Mouse (Mus musculus): ENCODE measurements at regions not wholly inside any gene's neighbourhood (a gene's known extent, or its start where the extent isn't known, plus 50 kb on each side); places are given as distances from the start of the nearest gene placed in this dataset.

- WGBS, result 8% methylated on average over 8 of the region's 8 CpGs
- H3K27me3 ChIP-seq (ENCODE audit: low read depth, poor library complexity, severe bottlenecking), result peaks cover 56% of the 10 kb centered on the region
- peaks cover 46% of the 10 kb centered on the region for H3K4me1 ChIP-seq
- 0 out of 2 replicates have a peak overlapping the region, but pooled peaks have one; percentile 46 for H3K27ac ChIP-seq
- no peaks in the 10 kb centered on the region for H3K36me3 ChIP-seq
- peak; percentile 74 for DNase-seq (ENCODE audit: low spot score)
- H3K4me3 ChIP-seq, result no peak overlapping the region
- H3K9me3 ChIP-seq (replicated peaks), result no peaks in the 10 kb centered on the region
These were observed 174.1 kb downstream of the Tbx18 start for GRCm38 (mm10) chr9:87556953-87557394.

DNA sequence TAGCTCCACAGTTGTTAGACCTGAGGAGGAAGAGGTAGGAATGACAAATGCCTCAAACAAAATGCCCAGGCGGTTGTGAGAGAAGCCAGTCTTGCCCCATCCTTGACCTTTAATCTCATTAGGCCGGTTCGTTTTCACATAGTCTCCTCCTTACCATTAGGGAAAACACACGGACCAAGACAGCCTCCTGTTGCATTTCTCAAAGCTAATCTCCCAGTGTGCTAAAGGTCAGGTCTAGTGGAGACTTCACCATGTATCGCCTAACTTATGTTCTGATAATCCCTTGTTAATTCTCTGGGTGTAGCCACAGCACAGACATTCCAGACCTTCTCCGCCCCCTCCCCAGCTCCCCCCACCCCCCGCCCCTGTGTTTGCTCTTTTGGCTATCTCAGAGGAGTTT, 174.5 kb downstream of the Tbx18 start:
- Histone ChIP-seq H3K4me3 (no peak overlapping the region), H3K27ac (0 out of 2 replicates have a peak overlapping the region, but pooled peaks have one; percentile 46), H3K9me3 (replicated peaks) (no peaks in the 10 kb centered on the region), H3K4me1 (peaks cover 42% of the 10 kb centered on the region), H3K27me3 (ENCODE audit: low read depth, poor library complexity, severe bottlenecking) (peaks cover 56% of the 10 kb centered on the region), H3K36me3 (no peaks in the 10 kb centered on the region)
- no peak for DNase-seq (ENCODE audit: low spot score)
- 11% methylated on average over 7 of the region's 7 CpGs for WGBS

GRCm38 (mm10) chr9:87533182-87533581, 197.9 kb downstream of the Tbx18 start:
- Histone ChIP-seq H3K27ac (no peak overlapping the region), H3K4me3 (no peak overlapping the region), H3K4me1 (no peaks in the 10 kb centered on the region), H3K9me3 (replicated peaks) (no peaks in the 10 kb centered on the region), H3K27me3 (ENCODE audit: low read depth, poor library complexity, severe bottlenecking) (peaks cover 22% of the 10 kb centered on the region; the same call in 1 of the 2 replicates), H3K36me3 (no peaks in the 10 kb centered on the region)
- DNase-seq (ENCODE audit: low spot score), result no peak
- WGBS, result 87% methylated on average over 8 of the region's 8 CpGs

- H3K27me3 ChIP-seq (ENCODE audit: low read depth, poor library complexity, severe bottlenecking), result peaks cover 3% of the 10 kb centered on the region; the same call in 1 of the 2 replicates
- 76% methylated on average over 2 of the region's 2 CpGs for WGBS
- DNase-seq (ENCODE audit: low spot score), result no peak
- H3K4me3 ChIP-seq, result no peak overlapping the region
- no peaks in the 10 kb centered on the region for H3K4me1 ChIP-seq
- H3K27ac ChIP-seq, result no peak overlapping the region
- no peaks in the 10 kb centered on the region for H3K36me3 ChIP-seq
- no peaks in the 10 kb centered on the region for H3K9me3 ChIP-seq (replicated peaks)
These were observed 201.2 kb downstream of the Tbx18 start for GRCm38 (mm10) chr9:87529908-87530307.

- Histone ChIP-seq H3K4me3 (no peak overlapping the region), H3K27me3 (ENCODE audit: low read depth, poor library complexity, severe bottlenecking) (peaks cover 16% of the 10 kb centered on the region), H3K36me3 (no peaks in the 10 kb centered on the region), H3K9me3 (replicated peaks) (no peaks in the 10 kb centered on the region), H3K4me1 (peaks cover 9% of the 10 kb centered on the region; the same call in 1 of the 2 replicates), H3K27ac (no peak overlapping the region)
- WGBS, result 88% methylated on average over 5 of the region's 5 CpGs
- DNase-seq (ENCODE audit: low spot score), result no peak
These were observed 206.0 kb downstream of the Tbx18 start for GRCm38 (mm10) chr9:87524890-87525684.

DNA sequence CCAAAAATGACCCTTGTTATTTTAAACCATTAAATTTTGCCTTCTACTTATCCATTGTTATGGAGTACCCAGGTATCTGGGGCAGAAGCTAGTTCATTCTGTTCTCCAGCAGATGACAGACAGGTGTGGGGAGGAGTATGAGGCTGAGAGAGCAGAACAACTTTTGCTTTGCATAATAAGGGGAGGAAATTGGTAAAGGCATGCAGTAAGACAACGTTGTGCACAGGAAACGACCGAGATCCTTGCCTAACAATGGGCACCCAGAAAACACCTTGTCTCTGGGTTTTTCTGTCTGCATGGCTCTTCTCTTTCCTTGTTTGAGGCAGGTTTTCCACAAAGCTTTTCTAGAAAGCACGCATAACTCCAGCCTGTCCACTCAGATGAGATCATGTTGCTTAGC, 220.4 kb downstream of the Tbx18 start:
- WGBS, result 83% methylated on average over 4 of the region's 4 CpGs
- no peak overlapping the region for H3K27ac ChIP-seq
- H3K27me3 ChIP-seq (ENCODE audit: low read depth, poor library complexity, severe bottlenecking), result peaks cover 49% of the 10 kb centered on the region; the same call in 1 of the 2 replicates
- H3K4me1 ChIP-seq, result peaks cover 7% of the 10 kb centered on the region
- DNase-seq (ENCODE audit: low spot score), result no peak
- H3K4me3 ChIP-seq, result no peak overlapping the region
- H3K9me3 ChIP-seq (replicated peaks), result no peaks in the 10 kb centered on the region
- no peaks in the 10 kb centered on the region for H3K36me3 ChIP-seq

DNA sequence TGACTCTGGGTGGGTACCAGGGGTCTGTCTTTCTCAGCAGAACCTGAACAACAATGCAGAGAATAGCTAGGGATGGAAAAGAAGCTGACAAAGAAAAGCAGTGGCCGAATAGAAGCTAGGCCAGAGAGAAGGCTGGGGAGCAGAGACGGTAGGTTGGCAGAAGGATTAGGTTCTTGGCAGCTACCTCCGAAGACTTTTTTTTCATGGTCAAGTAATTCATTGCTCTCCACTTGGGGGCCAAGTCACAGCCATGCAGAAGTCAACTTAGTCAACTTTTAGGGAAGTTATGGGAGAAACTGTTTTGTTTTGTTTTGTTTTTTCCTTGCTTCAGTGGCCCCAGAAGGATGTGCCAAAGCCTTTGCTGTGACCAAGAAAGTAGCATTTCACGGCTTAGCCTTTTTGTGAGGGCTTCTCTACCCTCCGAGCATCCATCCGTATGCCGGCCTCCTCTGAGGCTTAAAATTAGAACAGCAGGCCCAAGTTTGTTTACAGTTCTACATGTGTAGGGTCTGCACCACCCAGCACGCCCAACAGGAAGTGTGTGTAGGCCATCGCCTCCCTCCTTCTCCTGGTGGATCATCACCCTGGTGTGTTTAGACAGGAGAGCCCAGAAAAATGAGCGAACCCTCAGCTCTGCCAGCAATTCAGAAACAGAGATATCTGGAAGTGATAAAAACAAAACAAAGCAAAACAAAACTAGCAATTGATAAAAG, 226.2 kb downstream of the Tbx18 start:
- peaks cover 17% of the 10 kb centered on the region for H3K4me1 ChIP-seq
- H3K27ac ChIP-seq, result no peak overlapping the region
- no peak overlapping the region for H3K4me3 ChIP-seq
- 54% methylated on average over 10 of the region's 10 CpGs for WGBS
- no peaks in the 10 kb centered on the region for H3K36me3 ChIP-seq
- H3K9me3 ChIP-seq (replicated peaks), result no peaks in the 10 kb centered on the region
- H3K27me3 ChIP-seq (ENCODE audit: low read depth, poor library complexity, severe bottlenecking), result peaks cover 28% of the 10 kb centered on the region; the same call in 1 of the 2 replicates
- DNase-seq (ENCODE audit: low spot score), result no peak

DNA sequence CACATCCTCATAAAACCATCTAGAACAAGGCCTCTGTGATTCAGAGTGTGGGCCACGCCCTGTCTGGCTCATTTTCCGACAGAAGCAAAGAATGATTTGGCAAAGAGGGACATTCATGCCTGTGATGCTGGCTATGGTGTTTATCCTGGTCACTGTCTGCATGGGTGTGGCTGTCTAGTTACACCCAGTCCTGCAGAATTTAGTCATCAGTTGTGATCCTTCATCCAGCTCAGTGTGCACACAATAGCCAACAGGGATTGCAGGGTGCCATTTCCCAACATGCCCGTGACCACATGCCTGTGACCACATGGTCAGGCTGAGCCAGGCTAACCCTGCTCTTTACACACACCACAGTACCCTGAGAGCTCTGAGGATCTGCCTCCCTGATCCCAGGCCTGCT, 208.8 kb upstream of the Cep162 start:
- H3K9me3 ChIP-seq (replicated peaks), result no peaks in the 10 kb centered on the region
- H3K27ac ChIP-seq, result no peak overlapping the region
- no peak for DNase-seq (ENCODE audit: low spot score)
- H3K4me1 ChIP-seq, result no peaks in the 10 kb centered on the region
- H3K36me3 ChIP-seq, result no peaks in the 10 kb centered on the region
- WGBS, result 86% methylated on average over 3 of the region's 3 CpGs
- H3K4me3 ChIP-seq, result no peak overlapping the region
- no peaks in the 10 kb centered on the region for H3K27me3 ChIP-seq (ENCODE audit: low read depth, poor library complexity, severe bottlenecking)

- no peak for DNase-seq (ENCODE audit: low spot score)
- whole genome bisulfite sequencing, result 77% methylated on average over 2 of the region's 2 CpGs
- Histone ChIP-seq H3K27me3 (ENCODE audit: low read depth, poor library complexity, severe bottlenecking) (no peaks in the 10 kb centered on the region; the same call in 1 of the 2 replicates), H3K4me1 (peaks cover 33% of the 10 kb centered on the region), H3K27ac (no peak overlapping the region), H3K36me3 (no peaks in the 10 kb centered on the region), H3K4me3 (no peak overlapping the region), H3K9me3 (replicated peaks) (no peaks in the 10 kb centered on the region)
These were observed 197.9 kb upstream of the Cep162 start for GRCm38 (mm10) chr9:87453261-87453660.

- 40% methylated on average over 2 of the region's 2 CpGs for WGBS
- Histone ChIP-seq H3K27ac (no peak overlapping the region), H3K36me3 (no peaks in the 10 kb centered on the region), H3K9me3 (replicated peaks) (no peaks in the 10 kb centered on the region), H3K4me1 (peaks cover 38% of the 10 kb centered on the region), H3K4me3 (no peak overlapping the region), H3K27me3 (ENCODE audit: low read depth, poor library complexity, severe bottlenecking) (no peaks in the 10 kb centered on the region; the same call in 1 of the 2 replicates)
- no peak for DNase-seq (ENCODE audit: low spot score)
These were observed 197.2 kb upstream of the Cep162 start for GRCm38 (mm10) chr9:87452571-87452970.

DNA sequence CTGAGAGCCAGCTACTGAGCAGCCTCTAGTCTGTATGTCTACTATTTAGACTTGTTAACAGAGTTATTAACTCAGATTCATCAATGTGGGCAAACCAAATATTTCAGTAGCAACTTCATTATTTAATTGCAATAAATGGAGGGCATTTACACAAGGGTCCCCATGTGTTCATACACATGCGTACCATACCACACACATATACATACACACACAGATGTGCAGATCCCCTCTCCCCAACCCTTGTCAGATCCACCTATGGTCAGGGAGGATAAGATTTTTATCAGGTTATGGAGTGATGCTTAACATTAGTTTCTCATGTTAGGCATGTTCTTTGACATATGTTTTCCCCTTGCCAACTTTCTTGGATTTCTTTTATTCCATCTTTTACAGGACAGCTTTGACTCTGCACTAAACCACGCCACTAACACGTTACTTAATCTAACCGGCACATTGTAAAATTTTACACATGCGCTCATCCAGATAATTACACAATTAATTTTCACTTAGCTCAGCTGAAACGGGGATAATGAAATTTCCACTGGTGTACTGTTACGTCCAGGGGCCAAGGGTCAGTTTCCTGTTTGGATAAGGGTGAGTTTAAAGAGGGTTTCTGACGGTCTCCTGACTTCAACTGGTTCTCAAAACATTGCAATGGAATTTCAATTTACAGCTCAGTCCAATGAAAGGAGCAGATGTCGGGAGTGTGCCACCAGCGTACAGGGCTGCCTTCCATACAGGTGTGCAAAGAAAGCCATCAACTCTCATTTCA, 188.3 kb upstream of the Cep162 start:
- WGBS, result 16% methylated on average over 10 of the region's 10 CpGs
- DNase-seq (ENCODE audit: low spot score), result peak; percentile 35
- H3K4me3 ChIP-seq, result no peak overlapping the region
- no peaks in the 10 kb centered on the region for H3K9me3 ChIP-seq (replicated peaks)
- H3K4me1 ChIP-seq, result peaks cover 40% of the 10 kb centered on the region
- no peaks in the 10 kb centered on the region for H3K36me3 ChIP-seq
- peaks cover 38% of the 10 kb centered on the region for H3K27me3 ChIP-seq (ENCODE audit: low read depth, poor library complexity, severe bottlenecking)
- H3K27ac ChIP-seq, result peak overlapping the region; percentile 46; the same call in 1 of the 2 replicates

- 85% methylated on average over 8 of the region's 8 CpGs for WGBS
- Histone ChIP-seq H3K4me3 (no peak overlapping the region), H3K36me3 (no peaks in the 10 kb centered on the region), H3K27ac (no peak overlapping the region), H3K27me3 (ENCODE audit: low read depth, poor library complexity, severe bottlenecking) (peaks cover 30% of the 10 kb centered on the region; the same call in 1 of the 2 replicates), H3K9me3 (replicated peaks) (no peaks in the 10 kb centered on the region), H3K4me1 (no peaks in the 10 kb centered on the region)
- no peak for DNase-seq (ENCODE audit: low spot score)
These were observed 176.7 kb upstream of the Cep162 start for GRCm38 (mm10) chr9:87432072-87432471.
